Mouse (Mus musculus): ENCODE results near the gene Ggact. TPM values are rescaled to one million over a fixed set of nuclear protein-coding genes. Genes with fewer than 3 reads are reported as not detected.
A peak's percentile ranks its signal among the peaks of the same experiment; 100 is the strongest.

Ggact gene
- total RNA-seq (2021) = 10 to 100 TPM; 11.8 to 12.5 TPM
- long read RNA-seq, experiment 1, partial matches to known transcripts = 2 of 3 reads
- long read RNA-seq, experiment 1, other reads (novel, unspliced or antisense) = 0 of 3 reads
- long read RNA-seq, experiment 2, partial matches to known transcripts = 0 of 3 reads
- long read RNA-seq, experiment 2, other reads (novel, unspliced or antisense) = 0 of 3 reads

GRCm38 (mm10) chr14:122913657-122914056 lies at the start of gene Ggact:
Ggact (minus strand) TSS chr14:122913757.
- intact Hi-C loops (cut with DNase I; ENCODE audit: low total_unique reads) = no loop called here

GRCm38 (mm10) chr14:122957941-122958340 lies 44.4 kb upstream of the Ggact start:
- intact Hi-C loops (cut with DNase I; ENCODE audit: low total_unique reads) = loop anchor here (10.0 kb wide), 2 partner anchors 277 to 357 kb away; no protein-coding TSS in a partner anchor
- DNase-seq = peak; percentile 59

More at GRCm38 (mm10) chr14:122913657-122914056, at the start of gene Ggact:
- DNase-seq = no peak

- peak; percentile 20 for DNase-seq
- intact Hi-C loops (cut with DNase I; ENCODE audit: low total_unique reads) = loop anchor here (10.0 kb wide), 2 partner anchors 281 to 361 kb away; no protein-coding TSS in a partner anchor
Observed at GRCm38 (mm10) chr14:122953331-122953730, 39.8 kb upstream of the Ggact start.

- intact Hi-C loops (cut with DNase I; ENCODE audit: low total_unique reads) = loop anchor here (10.0 kb wide), 2 partner anchors 282 to 362 kb away; no protein-coding TSS in a partner anchor
- no peak for DNase-seq
Observed at GRCm38 (mm10) chr14:122952556-122952955, 39.0 kb upstream of the Ggact start.

- intact Hi-C loops (cut with DNase I; ENCODE audit: low total_unique reads) = loop anchor here (10.0 kb wide), 2 partner anchors 283 to 363 kb away; no protein-coding TSS in a partner anchor
- no peak for DNase-seq
Observed at GRCm38 (mm10) chr14:122951676-122952445, 38.3 kb upstream of the Ggact start.

- intact Hi-C loops (cut with DNase I; ENCODE audit: low total_unique reads) = loop anchor here (10.0 kb wide), 2 partner anchors 284 to 364 kb away; no protein-coding TSS in a partner anchor
- no peak for DNase-seq
Observed at GRCm38 (mm10) chr14:122950915-122951314, 37.4 kb upstream of the Ggact start.

- no peak for DNase-seq
- intact Hi-C loops (cut with DNase I; ENCODE audit: low total_unique reads) = no loop called here
Observed at GRCm38 (mm10) chr14:122943475-122943853, 29.9 kb upstream of the Ggact start.

GRCm38 (mm10) chr14:122942757-122943474 lies 29.4 kb upstream of the Ggact start:
- no peak for DNase-seq
- intact Hi-C loops (cut with DNase I; ENCODE audit: low total_unique reads) = no loop called here

- intact Hi-C loops (cut with DNase I; ENCODE audit: low total_unique reads) = no loop called here
- DNase-seq = no peak
Observed at GRCm38 (mm10) chr14:122936460-122936859, 22.9 kb upstream of the Ggact start.

GRCm38 (mm10) chr14:122920011-122920410 lies 6.5 kb upstream of the Ggact start:
- intact Hi-C loops (cut with DNase I; ENCODE audit: low total_unique reads) = no loop called here

GRCm38 (mm10) chr14:122917676-122918075 lies 4.1 kb upstream of the Ggact start:
- intact Hi-C loops (cut with DNase I; ENCODE audit: low total_unique reads) = no loop called here
- DNase-seq = no peak

More at GRCm38 (mm10) chr14:122920011-122920410, 6.5 kb upstream of the Ggact start:
- DNase-seq = no peak

- intact Hi-C loops (cut with DNase I; ENCODE audit: low total_unique reads) = no loop called here
- DNase-seq = peak; percentile 56
Observed at GRCm38 (mm10) chr14:122912812-122913498, 602 bp downstream of the Ggact start.

GRCm38 (mm10) chr14:122912137-122912536 lies 1.4 kb downstream of the Ggact start:
- intact Hi-C loops (cut with DNase I; ENCODE audit: low total_unique reads) = no loop called here
- DNase-seq = no peak

GRCm38 (mm10) chr14:122911265-122911664 lies 2.3 kb downstream of the Ggact start:
- DNase-seq = no peak
- intact Hi-C loops (cut with DNase I; ENCODE audit: low total_unique reads) = no loop called here

- intact Hi-C loops (cut with DNase I; ENCODE audit: low total_unique reads) = no loop called here
- DNase-seq = no peak
Observed at GRCm38 (mm10) chr14:122909368-122910091, 4.0 kb downstream of the Ggact start.

- DNase-seq = no peak
- intact Hi-C loops (cut with DNase I; ENCODE audit: low total_unique reads) = no loop called here
Observed at GRCm38 (mm10) chr14:122908075-122908474, 5.5 kb downstream of the Ggact start.

GRCm38 (mm10) chr14:122905007-122905406 lies 8.6 kb downstream of the Ggact start:
- no peak for DNase-seq
- intact Hi-C loops (cut with DNase I; ENCODE audit: low total_unique reads) = no loop called here

GRCm38 (mm10) chr14:122903923-122904351 lies 9.6 kb downstream of the Ggact start:
- DNase-seq = no peak
- intact Hi-C loops (cut with DNase I; ENCODE audit: low total_unique reads) = no loop called here

GRCm38 (mm10) chr14:122902884-122903283 lies 10.7 kb downstream of the Ggact start:
- intact Hi-C loops (cut with DNase I; ENCODE audit: low total_unique reads) = no loop called here
- peak; percentile 63 for DNase-seq

Data from gastrocnemius, postnatal 14 days (tissue).